Mouse (Mus musculus) ovary, postnatal 14 days (tissue): ENCODE results near the gene Hmgcs1.
A peak's percentile ranks its signal among the peaks of the same experiment; 100 is the strongest.
"Not testable (repeated sequence)": the region's sequence is repeated elsewhere in the genome, so short reads cannot be mapped to it uniquely, and the experiment has no call there.

Source experiments
- DNase-seq: peaks from one replicate; pipeline ENCODE4 v3.0.0; 2022; ENCODE audit warnings: low spot score

The Hmgcs1 gene

DNA sequence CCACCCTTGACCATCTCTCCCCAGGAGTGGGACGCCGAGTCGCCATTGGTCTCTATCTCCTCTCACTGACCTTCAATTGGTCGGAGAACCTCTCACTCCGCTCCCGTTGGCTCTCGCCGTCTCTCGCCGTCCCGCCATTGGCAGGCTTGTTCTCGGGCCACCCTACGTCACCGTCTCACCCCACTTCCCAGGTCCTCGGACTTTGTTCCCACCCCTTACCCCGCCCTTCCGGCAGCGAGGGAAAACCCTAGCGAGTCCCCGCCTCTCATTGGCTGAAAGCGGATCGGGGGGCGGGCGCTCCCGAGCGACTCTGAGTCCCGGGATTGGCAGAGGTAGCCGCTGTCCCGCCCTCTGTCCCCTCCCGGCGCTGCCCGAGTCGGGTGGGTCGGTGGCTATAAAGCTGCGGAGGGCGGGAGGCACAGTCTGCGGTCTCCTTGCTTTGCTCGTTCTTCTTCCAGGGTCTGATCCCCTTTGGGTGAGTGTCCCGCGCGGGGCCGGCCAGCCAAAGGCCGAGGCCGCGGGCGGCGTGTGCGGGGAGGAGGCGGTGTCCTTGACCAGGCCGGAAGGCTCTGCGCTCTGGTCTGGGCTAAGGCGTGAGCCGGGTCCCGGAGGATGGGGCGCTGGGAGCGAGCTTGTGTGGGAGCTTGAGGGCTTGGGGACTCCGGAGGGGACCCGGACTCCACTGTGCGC, at the start of gene Hmgcs1:
Hmgcs1 (plus strand) TSS at position 341 of the 690 bp plus-strand sequence.
- DNase-seq: peak; percentile 93

DNA sequence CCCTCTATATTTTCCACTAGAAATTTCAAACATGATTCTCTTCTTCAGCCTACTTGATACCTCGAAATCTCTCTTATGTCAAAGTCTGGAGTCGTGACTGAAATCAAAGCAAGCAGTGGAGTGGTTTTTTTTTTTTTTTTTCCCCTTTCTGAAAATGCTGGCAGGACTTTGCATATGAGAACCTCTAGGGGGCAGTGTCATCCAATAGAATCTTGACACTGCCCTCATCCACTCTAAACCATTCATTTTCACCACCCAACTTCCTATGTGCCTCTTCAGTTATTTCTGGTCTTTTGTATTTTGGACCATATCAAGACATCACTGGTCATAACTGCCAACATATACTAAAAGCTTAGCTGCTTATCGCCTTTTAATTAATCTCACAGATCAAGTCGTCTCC, 49.7 kb upstream of the Hmgcs1 start:
- DNase-seq: no peak

GRCm38 (mm10) chr13:119641145-119641544, 49.0 kb upstream of the Hmgcs1 start:
- DNase-seq: no peak

DNA sequence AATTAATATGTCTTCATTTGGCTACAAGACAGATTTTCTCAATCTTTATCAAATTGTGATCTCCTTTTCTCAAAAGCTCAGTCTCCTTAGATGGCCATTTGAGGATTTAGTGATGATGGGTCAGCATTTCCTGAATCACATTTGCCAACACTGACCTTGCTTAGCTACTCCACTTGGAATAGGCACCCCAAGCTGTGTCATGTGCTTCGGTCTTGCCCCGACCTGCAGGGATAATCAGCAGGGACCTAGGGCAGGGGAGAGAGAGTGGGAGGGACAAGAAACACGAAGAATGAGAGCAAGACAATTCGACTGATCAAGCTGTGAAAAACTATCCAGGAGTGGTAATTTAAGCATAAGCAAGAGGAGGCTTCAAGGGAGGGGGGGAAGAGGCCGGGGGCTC, 45.4 kb upstream of the Hmgcs1 start:
- DNase-seq: no peak

DNA sequence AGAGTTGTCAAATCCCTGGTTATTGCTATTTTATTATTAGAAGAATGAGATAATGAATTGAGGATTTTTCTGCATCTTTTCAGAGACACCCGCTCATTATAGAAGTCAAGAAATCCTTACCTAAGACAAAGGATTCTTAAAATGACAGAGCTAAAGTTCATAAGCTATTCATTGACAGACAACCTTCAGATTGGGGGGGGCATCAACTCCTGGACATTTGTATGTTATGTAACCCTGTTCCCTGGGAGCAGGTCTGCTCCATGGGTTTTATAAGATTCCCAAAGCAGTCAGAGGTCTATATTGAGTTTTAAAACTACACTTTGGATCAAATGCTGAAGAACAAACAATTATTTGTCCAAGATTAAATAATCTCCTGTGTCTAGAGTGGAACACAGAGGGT, 43.7 kb upstream of the Hmgcs1 start:
- DNase-seq: no peak

GRCm38 (mm10) chr13:119648891-119649698, 41.1 kb upstream of the Hmgcs1 start:
- DNase-seq: no peak

DNA sequence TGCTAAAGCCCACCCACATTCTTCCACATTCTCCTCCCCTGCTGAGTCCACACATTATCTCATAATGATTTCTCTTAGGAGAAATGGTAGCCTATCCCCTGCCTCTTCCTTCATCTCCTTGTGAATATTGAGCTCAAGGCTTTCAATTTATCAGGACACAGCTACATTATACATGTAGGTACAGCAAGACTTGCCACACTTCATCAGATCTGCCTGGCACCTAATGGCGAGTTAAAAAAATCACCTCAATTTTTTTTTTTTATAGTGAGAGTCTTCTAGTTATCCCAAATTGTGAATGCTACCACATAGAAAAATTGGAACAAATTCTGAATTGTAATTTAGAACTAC, 40.5 kb upstream of the Hmgcs1 start:
- no peak for DNase-seq

GRCm38 (mm10) chr13:119654734-119655133, 35.4 kb upstream of the Hmgcs1 start:
- DNase-seq: no peak

DNA sequence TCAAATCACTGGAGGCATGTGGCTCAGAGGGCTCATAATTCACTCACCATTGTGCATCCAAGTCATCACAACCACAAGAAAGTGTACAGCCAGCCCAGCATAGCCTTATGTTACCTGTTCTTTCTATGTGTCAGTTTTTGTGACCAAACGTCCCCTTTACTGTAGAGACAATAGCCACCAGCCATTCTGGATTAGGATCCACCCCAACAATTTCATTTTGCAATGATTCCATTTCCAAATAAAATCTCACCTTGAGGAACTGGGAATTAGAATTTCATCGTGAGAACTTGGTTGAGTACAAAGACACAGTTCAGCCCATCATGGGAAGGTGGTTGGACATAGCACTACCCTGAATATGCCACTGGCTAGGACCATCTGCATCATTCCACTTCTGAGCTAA, 33.9 kb upstream of the Hmgcs1 start:
- DNase-seq: no peak

DNA sequence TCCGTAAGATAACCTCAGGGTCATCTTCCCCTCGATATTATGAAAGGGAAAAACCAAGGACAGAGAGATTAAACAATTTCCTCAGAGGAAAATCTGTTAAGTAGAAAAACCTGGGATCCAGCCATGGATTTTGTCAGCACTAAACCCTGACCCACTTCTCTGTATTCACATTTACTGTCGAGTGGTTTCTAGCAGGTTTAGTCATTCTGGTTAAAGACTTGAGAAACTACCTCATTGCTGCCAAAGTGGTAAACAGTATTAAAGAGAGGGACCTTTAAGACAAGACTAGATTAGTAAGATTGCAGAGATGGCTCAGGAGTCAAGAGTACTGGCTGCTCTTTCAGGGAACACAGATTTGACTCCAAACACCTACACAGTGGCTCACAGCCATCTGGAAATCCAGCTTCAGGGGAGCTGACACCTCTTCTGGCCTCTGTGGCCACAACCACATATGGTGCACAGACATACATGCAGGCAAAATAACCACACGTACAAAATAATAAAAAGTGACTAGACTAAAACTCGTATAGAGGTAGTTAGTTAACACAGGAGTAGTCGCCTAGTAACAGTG, 33.2 kb upstream of the Hmgcs1 start:
- DNase-seq: no peak

- not testable (repeated sequence) for DNase-seq
Observed at GRCm38 (mm10) chr13:119661420-119661819, 28.8 kb upstream of the Hmgcs1 start.

GRCm38 (mm10) chr13:119678794-119679193, 11.4 kb upstream of the Hmgcs1 start:
- DNase-seq: no peak

DNA sequence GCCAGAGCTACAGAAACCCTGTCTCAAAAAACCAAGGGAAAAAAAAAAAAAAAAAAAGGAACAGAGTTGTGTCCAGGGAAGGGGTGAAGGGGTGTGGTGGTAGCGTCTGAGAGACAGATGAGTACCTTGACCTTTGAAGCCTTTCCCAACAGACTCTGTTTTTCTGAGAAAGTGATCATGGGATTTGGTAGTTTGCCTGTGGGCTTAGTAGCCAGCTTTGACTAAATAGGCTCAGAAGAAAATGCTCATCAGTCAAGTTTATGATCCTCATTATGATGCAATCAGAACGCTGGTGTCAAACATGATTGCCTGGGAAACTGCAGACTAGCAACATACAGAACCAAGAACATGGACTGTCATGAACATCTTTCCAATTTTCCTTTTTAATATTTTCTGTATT, 10.5 kb upstream of the Hmgcs1 start:
- DNase-seq: no peak

DNA sequence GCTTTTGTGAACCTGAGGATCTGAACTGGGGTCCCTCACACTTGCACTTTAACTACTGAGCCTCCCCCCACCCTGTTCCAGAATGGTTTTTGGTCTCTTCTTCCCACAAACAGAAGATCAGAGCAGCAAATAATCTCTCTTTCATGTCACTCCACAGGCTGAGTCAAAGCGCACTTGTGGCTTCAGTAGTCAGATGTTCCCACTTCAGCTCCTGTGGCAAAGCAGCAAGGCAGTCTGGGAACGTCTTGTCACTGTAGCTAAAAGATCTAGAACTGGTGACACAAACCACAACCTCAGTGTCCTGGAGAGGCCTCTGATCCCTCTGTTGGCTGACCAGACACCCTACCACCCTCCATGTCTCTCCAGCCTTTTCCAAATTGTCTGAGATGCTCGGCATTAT, 9.0 kb upstream of the Hmgcs1 start:
- DNase-seq: no peak

- no peak for DNase-seq
Observed at GRCm38 (mm10) chr13:119684416-119685177, 5.6 kb upstream of the Hmgcs1 start.

GRCm38 (mm10) chr13:119689709-119690038, 505 bp upstream of the Hmgcs1 start:
- no peak for DNase-seq

DNA sequence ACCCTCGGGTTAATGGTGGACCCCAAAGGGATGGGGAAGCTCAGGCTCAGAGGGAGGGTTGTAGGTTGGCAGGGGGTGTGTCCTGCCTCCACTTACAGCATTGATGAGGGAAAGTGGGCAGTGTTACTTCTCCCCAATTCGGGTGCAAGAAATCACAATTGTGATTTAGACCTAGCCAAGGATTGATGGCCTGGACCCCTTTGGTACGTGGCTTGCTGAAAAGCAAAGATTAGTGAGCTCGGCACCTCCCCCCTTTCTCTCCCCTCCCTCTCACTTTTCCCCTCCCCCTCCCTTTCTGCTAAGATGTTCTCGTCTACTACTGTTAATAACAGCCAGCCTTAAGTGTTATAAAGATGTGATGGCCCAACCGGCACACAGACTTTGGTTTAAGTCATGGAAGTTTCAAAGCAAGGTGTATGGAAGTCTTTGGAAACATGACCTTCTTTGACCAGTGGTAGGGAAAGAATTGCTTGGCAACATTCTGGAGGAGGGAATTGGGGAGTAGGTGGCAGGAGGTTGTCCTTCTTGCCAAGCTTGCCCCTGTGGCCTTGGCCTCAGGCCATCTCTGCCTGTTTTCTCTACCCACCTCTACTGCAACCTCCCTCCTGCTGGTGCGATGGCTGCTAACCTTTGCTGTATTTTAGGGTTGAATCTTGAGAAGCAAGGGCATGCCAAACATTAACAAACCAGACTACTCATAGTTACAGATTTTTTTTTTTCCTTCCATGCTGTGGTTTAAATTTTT, 869 bp downstream of the Hmgcs1 start:
- DNase-seq: no peak

- not testable (repeated sequence) for DNase-seq
Observed at GRCm38 (mm10) chr13:119691958-119692357, 1.8 kb downstream of the Hmgcs1 start.

GRCm38 (mm10) chr13:119695676-119696075, 5.5 kb downstream of the Hmgcs1 start:
- DNase-seq: no peak

DNA sequence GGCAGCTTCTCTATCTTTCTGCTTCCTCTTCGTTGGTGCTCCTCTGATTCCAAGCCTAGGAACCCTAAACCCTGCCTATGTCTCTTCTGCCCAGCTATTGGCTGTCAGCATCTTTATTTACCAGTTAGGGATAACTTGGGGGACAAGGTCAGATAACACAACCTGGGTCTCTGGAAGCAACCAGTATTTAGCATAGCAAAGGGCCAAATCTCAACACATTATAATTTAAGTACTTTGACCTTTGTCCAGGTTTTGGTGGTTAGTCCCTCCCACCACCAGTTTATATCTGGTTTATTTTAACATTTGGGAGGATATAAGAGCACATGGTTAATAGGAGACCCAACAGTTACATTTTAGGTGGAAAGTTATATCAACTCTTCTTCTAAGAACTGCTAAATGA, 6.3 kb downstream of the Hmgcs1 start:
- DNase-seq: no peak

GRCm38 (mm10) chr13:119698436-119698835, 8.3 kb downstream of the Hmgcs1 start:
- DNase-seq: no peak

- DNase-seq: no peak
Observed at GRCm38 (mm10) chr13:119704280-119704679, 14.1 kb downstream of the Hmgcs1 start.
